Mouse (Mus musculus) liver, embryonic 14.5 days (tissue): ENCODE data around the gene Dscam.

Source experiments
- CTCF ChIP-seq: IDR thresholded peaks from 2 replicates; pipeline ENCODE4 v1.5.1; 2016; ENCODE audit warnings: antibody characterized with exemption, low read depth, control low read depth
- EP300 ChIP-seq: IDR thresholded peaks from 2 replicates; pipeline ENCODE4 v1.6.1; 2016; ENCODE audit warnings: antibody characterized with exemption, low read depth

DNA sequence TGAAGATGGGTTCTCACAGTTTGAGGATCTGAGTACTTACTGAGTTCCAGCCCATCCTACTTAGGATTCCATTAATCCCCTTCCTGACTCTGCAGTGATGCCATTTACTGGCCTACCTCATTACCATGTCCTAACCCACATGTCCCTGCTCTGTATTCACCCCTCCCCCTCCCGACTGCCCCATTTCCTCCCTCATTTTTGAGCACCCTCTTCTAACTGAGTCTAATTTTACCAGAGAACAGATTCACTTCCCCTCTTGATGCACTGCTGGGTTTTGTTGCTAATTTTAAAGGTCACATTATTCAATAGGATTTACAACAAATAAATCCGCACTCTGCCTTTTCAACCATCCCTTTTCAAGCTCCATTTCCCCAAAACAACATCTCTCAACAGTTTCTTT lies 629.5 kb downstream of the Dscam start:
- no peak for TF ChIP-seq CTCF
- TF ChIP-seq EP300: no peak
